Mouse (Mus musculus): Measurements from ENCODE around the gene 1700029H14Rik.

Gene 1700029H14Rik

DNA sequence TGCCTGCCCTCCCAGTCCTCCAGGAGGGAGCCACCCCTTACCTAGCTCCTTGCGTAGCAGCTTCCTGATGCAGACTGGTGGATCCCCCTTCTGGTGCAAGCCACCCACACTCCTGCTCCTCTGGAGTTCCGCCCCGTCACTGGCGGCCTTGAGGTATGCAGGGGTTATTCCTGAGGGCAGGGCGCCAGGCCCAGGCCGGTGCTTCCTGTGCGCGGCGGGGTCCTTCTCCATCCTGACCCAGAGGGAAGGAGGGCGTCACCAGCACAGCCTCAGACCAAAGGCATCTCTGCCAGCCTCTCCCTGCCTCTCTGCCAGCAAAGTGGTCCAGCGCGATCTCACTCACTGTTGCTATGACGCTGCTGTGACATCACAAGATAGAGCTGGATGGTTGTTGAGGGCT lies at the start of gene 1700029H14Rik:
Gene 1700029H14Rik (minus strand): TSS at position 344 of the 400 bp plus-strand sequence.
- DNase-seq (ENCODE audit: low read depth, low spot score) = peak; percentile 41

DNA sequence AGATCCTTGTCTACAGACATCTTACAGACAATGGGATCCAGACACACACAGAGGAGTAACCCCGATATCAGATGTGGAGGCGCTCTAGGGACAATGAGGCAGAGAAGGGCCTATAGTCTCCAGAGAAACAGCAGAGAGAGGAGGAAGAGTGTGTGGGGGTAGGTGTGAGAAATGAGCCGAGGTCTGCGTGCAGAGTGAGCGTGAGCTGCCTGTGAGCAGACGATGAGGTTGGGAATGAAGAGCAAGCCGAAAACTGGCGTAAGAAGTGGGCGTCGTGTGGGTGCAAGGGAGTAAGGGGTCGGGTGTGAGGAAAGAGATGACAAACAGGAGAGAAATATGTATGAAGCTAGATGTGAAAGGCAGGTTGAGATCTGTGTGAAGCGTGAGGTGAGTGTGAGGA lies 49.4 kb upstream of the 1700029H14Rik start:
- no peak for DNase-seq (ENCODE audit: low read depth, low spot score)

DNA sequence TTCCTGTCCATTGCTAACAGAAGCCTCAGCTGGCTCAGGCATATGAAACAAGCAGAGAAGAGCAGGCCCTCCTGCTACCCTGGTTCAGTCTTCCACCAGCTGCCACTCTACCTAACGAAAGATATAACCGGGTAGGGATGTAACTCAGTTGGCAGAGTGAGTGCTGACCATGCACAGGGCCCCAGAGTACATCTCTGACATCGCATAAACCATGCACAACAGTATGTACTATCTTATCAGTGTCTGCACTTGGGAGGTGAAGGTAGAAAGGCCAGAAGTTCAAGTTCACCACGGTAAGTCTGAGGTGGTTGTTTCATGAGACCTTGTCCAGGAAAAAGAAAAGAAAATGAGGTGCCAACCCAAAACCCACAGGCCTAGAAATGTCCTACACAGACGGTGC lies 47.7 kb upstream of the 1700029H14Rik start:
- no peak for DNase-seq (ENCODE audit: low read depth, low spot score)

DNA sequence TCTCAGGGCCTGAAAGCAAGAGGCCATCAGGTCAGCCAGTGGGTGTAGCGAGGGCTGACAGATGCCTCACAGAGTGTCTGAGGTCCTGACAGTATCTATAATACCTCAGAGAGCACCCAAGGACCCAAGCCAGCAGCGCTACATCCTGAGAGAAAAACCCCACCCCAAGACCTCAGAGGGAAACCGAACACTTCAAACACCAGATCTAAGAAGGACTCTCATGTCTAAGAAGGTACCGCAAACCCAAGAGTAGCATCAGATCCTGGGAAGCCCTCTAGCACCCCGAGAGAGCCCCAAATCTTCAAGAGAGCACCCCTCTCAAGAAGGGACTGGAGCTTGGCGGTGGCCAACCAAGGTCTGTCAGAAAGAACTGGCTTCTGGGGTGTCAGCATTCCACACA lies 46.7 kb upstream of the 1700029H14Rik start:
- DNase-seq (ENCODE audit: low read depth, low spot score) = no peak

DNA sequence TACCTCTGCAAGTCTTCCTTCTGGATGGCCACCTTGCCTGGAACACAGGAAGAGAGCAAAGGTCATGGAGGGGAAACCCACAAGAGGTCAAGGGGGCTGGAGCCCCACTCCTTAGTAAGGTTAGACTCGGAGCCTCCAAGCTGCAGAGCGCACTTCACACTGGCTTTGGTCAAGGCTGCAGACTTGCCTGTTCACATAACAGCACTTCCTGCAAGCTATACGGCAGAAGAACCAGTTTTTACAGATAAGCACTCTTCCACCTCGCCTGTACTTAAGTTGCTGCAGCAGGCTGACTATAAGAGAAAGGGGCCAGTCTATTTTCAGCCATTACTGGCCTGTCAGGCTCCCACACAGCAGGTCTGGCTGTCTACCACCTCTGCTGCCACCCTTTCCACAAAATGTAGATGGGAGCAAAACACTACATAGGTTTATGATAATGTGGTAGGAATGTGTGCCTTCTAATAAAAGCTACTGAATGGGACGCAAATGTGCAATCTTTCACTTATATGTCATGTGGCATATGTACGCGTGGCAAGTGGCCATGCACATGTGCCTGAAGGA lies 43.7 kb upstream of the 1700029H14Rik start:
- DNase-seq (ENCODE audit: low read depth, low spot score) = no peak

DNA sequence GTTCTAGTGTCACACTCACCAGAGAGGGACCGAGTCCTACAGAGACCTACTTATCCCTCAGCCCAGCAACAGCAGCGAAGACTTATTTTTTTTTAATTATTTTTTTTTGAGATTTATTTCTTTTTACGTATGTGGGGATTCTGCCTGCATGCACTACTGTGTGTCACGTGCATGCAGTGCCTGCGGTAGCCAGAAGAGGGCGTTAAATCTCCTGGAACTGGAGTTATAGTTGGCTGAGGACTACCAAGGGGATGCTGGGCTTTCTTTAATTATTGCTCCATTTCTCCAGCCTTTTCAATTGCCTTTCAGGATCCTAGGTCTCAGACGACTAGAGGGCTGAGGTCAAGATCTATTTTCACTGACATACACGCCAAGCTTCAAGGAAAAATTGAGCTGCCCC lies 40.4 kb upstream of the 1700029H14Rik start:
- DNase-seq (ENCODE audit: low read depth, low spot score) = peak; percentile 73

DNA sequence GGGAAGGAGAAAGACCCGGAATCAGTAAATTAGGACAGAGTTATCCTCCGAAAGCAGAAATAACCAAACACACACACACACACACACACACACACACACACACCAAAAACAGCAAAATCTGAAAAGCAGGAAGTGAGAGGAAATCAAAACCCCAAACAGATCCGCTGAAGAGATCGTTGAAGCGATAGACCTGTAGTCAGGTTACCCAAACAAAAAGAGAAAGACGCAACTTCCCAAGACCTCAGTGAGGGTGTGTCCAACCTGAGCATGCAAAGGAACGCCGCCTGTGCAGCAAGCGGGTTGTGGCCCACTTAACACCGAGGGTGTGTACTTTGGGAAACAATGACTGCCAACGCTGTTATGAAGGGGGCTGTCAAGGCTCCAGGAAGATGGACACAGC lies 38.9 kb upstream of the 1700029H14Rik start:
- DNase-seq (ENCODE audit: low read depth, low spot score) = peak; percentile 26

DNA sequence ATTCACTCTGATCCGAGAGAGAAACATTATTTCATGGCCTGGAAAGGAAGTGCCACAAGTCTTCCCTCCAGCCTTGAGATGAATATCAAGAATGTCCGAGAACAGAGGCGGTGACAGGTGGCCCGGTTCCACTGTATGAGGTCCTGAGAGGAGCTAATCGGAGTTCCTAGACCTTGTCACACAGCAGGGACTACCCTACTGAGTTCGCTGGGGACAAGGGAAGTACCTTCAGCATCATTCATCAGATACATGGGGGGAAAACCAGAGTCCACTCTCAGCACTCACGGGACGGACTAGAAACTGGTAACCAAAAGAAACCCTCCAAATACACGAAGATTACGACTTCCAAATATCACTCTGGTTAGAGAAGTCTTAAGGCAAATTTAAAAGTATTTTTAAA lies 38.5 kb upstream of the 1700029H14Rik start:
- DNase-seq (ENCODE audit: low read depth, low spot score) = no peak

DNA sequence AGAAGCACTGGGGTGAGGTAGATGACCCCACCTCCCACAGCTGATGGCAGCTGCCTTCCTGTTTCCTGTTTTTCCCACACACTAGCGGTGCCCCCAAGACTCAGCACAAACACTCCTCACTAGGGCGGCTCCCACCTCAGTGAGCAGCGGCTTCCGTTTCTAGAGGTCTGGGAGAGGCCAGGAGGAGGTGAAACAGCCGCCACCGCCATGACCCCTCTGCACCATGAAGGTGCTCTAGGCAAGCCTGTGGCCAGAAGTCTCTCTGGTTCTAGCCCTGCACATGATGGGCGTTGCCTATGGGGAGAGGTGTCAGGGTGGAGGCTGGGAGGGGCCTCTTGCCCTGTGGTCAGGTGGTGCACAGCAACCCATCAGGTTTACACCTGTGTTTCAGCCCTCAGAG lies 37.9 kb upstream of the 1700029H14Rik start:
- DNase-seq (ENCODE audit: low read depth, low spot score) = no peak

DNA sequence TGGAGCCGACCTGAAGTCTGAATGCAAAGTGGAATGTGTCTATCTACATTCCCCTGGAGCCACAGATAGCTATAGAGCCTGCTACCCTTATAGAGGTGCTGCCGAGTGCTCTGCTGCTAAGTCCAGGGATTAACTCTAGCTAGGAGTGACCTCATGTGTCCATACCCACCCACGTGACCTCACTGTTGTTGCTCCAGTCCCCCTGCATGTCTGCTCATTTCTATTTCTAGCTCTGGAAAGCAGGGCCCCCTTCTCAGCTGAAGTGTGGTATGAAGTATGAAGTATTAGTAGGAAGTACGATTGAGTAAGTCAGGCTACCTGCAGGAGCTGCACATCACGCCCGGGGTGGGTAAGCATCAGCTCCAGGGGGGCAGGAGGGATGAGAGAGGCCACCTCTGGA lies 35.5 kb upstream of the 1700029H14Rik start:
- DNase-seq (ENCODE audit: low read depth, low spot score) = no peak

DNA sequence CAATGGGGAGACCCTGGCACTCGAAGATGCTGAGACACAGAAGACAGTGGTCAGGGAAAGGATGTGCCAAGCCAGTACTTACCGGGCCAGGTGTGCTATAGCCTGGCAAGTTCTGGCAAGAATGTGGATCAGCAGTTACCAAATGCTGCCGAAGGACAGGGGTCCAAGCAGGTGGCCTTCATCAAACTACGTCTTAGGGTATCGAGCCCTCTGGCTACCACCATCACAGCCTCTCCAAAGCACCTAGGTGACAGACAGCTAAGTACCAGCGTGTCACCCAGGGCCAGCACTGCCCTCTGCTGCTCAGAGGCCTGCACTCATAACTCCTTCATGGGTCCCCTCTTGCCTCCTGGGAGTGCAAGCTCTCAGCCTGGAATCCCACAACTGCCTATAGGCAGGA lies 33.6 kb upstream of the 1700029H14Rik start:
- DNase-seq (ENCODE audit: low read depth, low spot score) = no peak

DNA sequence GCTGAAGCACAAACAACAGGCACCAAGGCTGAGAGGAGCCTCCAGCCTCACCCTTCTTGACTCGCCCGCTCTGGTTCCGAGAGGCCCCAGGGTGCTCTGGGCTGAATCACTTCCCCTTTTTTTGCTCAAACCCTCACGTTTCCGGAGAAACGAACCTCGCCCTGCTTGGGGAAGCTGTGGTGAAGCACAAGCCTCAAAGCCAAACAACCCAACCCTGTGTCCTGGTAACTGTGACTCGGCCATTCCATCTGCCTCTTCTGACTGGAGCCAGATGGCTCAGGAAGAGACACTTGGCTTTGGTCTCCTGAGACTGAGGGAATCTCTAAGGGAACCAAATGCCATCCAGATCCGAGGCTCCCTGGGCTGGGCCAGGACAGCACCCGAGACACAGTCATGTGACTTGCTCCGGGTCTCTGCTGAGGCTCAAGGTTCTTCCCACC lies 32.6 kb upstream of the 1700029H14Rik start:
- peak; percentile 48 for DNase-seq (ENCODE audit: low read depth, low spot score)

DNA sequence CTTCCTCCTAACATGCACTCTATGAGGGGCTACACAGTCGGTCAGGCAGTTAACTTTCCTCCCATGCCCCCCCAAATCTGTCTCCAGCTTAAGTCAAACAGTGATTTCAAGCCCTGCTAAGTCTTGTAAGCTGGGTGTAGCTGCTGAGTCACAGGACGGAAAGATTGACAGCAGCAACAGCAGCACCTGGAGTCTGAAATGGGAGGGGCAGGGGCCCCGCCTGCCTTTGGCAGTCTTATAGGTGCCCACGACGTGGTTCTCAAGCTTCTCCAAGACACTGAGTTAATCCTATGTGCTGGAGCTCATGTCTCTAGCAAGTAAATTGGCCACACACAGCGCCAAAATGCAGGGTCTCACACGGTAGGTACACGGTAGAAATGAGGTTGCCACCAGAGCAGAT lies 31.1 kb upstream of the 1700029H14Rik start:
- no peak for DNase-seq (ENCODE audit: low read depth, low spot score)

DNA sequence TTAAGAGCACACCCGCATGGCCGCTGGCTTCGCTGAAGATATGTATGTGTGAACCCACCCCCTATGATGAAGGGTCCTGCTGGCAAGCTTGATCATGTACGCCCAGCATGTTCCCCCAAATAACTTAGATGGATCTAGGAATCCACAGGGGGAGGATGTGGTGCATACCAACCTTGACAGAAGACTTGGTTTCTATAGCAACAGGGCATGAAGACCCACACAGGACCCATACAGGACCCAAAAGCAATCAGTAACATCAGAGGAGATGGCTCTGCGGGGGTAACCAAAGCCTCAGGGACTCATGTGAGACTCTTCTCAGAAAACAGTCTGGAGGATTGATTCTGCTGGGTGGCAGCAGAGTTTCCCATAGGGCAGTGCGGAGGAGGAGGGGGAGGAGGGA lies 29.0 kb upstream of the 1700029H14Rik start:
- DNase-seq (ENCODE audit: low read depth, low spot score) = no peak

DNA sequence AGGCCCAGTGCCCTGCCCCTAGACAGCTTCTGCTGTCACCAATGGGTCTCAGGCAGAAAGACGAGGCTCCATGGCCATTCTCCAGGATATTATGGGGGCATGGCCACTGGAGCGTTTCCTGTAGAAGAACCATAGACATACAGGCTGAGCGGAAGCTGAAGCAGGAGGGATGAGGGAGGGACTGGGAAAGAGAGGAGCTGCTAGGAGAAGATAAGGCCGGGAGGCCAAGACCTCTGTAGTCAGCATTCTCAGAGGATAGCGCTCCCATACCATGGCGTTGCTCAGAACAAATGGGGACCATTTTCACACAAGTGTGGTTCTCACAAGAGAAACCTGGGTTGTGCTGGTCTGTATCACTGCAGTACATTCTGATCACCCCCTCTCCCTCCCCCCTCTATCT lies 26.8 kb upstream of the 1700029H14Rik start:
- DNase-seq (ENCODE audit: low read depth, low spot score) = no peak

DNA sequence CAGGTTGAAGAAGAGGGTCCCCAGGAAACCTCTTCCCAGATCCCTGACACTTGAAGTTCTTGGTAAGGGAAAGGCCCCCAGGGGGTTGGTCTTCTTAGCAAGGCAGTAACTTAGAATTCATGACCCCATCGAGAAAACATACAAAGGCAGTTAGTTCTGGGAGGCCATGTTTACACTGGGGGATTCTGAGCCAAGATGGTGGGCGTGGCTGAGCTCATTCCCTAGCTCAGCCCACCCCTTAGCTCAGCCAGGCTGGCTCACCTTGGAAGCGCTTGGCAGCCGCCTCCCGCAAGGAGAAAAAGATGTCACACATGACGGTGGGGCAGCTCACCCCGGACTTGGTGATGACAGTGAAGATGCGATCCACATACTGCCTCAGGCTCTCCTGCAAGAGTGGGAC lies 22.4 kb upstream of the 1700029H14Rik start:
- DNase-seq (ENCODE audit: low read depth, low spot score) = no peak

DNA sequence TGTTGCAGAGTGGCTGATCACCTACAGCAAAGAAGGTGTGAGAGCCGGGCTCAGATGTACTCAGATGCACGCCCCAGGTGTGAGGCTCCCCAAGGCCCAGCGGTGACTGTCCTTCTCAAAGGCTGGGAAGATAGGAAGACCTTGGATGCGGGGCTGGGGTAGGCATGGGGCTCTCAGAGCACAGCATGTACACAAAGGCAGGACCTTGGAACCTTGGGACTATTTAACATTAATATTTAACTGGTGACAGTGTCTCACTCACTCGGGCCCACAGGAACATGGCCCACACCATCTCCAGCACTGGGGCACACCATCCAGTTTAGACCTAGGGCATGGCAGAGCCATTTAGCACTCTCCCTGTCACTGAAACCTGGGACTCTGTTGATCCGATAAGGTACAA lies 15.6 kb upstream of the 1700029H14Rik start:
- DNase-seq (ENCODE audit: low read depth, low spot score) = no peak

DNA sequence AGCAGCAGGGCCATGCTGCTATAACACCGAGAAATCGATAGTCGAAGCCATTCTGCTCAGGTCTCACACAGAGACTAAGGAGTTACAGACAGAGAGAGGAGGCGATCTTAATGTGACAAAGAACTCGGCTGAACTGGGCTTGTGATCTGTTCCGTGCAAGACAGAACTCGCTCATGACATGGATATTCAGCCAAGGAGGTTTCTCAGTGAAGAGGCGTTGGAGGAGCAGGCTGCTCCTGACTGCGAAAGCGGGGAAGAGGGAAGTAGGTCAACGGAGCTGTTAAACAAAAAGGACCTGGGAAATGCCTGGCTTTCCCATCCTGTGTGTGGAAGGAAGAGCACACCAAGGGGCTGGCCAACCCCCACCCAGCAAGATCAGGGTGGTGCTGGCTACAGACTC lies 9.7 kb upstream of the 1700029H14Rik start:
- no peak for DNase-seq (ENCODE audit: low read depth, low spot score)

DNA sequence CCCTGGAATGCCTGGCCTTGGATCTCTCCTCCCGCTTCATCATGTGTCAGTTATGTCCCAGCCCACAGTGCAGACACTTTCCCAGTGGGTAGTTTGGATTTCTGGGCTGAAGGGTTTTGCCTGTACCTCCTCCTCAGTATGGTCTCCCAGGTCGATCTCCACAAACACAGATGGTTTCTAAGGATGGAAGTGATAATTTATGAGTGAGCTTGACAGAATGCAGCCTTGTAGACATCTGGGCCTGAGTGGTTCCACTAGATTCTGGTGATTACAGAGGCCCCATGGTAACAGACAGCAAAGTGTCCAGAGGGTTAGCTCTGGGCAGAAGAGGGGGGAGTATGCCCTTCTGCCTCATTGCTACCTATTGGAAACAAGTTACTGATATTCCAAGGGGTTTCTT lies 4.7 kb downstream of the 1700029H14Rik start:
- DNase-seq (ENCODE audit: low read depth, low spot score) = no peak

DNA sequence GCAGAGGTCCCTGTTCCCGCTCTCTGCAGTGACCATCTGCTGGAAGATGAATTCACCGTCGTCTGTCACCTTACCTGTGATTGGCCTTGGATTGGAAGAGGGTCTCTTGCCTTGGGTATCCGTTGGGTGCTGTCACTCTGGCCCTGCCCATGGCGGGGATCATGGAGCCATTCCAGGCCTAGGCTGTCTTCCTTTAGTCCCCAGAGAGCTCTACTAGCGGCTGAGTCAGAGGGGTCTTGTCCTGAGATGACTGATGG lies 10.8 kb downstream of the 1700029H14Rik start:
- DNase-seq (ENCODE audit: low read depth, low spot score) = no peak

DNA sequence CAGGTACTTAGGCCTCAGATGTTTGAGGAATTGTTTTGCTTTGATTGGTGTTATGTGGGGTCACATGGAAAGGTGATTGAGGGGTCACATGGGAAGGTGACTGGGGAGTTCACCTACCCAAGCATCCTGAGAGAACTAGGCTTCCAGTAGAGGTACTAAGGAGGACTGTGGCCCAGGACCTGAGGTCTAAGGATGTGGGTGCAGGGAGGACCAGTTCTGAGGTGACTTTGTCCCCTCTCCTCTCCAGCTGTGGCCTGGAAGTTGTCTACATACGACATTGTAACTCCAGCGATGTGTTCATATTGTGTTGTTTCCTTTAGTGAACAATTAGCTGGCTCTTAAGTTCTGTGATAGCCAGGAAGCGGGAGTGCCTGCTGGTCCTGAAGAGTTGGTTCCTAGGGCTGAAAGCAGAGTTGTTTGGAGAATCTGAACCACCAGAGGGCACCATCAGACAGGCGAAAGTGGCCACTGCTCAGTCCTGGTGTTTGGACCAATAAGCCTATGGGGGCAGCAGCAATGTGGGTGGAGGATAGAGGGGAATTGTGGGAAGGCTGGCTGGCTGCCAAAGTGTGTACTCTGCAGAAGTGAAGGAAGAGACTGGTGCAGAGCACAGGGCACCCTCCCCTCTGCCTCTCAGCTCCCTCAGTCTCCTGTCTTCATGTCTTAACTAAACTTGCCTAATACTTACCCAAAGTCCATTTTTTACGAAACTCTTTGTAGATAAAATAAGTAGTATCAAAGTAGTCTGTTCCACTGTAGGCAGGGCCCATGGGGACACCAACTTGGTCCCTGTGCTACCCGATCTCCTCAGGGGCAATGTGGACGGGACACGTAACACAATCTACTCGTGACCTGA lies 11.3 kb downstream of the 1700029H14Rik start:
- peak; percentile 91 for DNase-seq (ENCODE audit: low read depth, low spot score)

DNA sequence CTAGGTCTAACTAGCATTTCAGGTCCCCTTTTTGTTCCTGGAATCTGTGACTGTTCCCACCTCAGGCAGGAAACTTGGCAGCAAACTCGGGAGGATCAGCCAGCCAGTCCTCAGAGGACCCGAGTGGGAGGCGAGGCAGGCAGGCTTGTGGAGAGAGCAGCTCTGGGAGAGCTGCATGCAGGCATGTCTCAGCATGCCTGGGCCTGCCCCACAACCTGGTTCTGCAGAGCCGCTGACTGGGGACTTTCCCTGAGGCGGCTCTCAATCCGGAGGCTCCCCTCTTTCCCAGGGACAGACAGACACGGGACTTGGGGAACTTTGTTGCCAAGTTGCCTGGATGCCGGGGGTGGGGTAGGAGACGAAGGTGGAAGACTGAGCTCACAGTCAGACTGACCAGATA lies 13.4 kb downstream of the 1700029H14Rik start:
- DNase-seq (ENCODE audit: low read depth, low spot score) = peak; percentile 84

DNA sequence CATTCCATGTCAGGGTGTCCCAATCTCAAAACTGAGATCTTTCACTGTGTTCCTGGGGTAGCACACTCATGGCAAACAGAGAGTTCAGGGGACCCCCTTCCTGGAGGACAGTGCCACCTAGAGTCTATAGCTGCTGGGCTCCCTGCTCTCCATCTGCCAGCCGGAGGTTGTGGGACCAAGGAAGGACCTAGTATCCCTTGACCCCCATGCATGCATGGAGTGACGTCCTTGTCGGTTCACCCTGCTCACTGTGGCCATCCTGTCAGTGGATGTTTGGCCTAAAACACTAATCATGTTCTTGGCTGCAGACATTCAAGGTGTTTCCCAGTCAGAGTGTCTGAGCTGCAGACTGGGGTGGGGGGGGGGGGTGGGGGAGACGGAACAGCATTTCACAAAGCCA lies 14.0 kb downstream of the 1700029H14Rik start:
- peak; percentile 25 for DNase-seq (ENCODE audit: low read depth, low spot score)

DNA sequence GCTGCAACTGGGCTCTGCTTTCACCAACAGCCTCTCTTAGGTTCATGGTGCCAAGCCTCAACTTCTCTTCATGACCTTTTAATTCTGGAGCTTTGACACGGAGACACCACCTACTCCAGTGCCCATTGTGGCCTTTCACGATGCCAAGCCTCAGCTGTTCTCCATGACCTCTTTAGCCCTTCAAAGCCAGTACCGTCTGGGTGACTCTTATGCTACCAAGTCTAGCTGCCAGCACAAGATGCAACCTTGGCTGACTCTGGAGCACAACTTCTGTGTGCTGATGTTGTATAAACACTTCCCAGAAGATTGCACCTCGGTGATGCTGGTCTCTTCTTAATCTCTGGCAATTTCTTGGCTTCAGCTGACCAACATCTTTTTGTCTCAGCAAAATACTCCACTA lies 15.8 kb downstream of the 1700029H14Rik start:
- DNase-seq (ENCODE audit: low read depth, low spot score) = no peak
